Mouse (Mus musculus): ENCODE data around the gene Foxf1.

DNA sequence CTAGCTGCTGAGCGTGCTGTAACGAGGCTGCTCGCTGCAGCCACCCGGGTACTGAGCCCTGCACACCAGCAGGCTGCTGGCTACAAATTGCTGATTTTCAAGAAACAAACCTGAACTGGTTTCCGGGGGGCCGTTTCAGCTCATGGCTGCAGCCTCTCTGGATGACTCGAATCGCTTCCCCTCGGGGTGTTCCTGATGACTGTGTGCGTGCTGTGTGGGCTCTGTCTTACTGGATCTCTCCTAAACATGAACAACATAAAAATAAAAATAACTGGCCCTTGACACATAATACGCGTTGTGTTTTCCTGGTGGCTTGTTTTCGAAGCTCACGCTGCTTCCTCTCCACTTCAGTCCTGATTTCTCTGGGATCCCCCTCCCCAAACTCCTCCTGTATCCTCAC lies 5.5 kb upstream of the Foxf1 start:
- TF ChIP-seq CTCF (IDR thresholded peaks at IDR 0.05; ENCODE audit: low read depth) = no peak
- TF ChIP-seq EP300 (IDR thresholded peaks at IDR 0.05; ENCODE audit: low read depth) = no peak

Measured in liver, postnatal 0 days (tissue).